In genomic region chr12:111039771-111040530, GRCm38 (mm10) we compare ENCODE assay signal across 8 mouse cellular contexts. TPM values are rescaled to one million over a fixed set of nuclear protein-coding genes. Genes with fewer than 3 reads are reported as not detected.
A peak's percentile ranks its signal among the peaks of the same experiment; 100 is the strongest.
DNase-seq lines count a peak whose midpoint lies in the region; ATAC-seq and TF ChIP-seq lines count a peak whose summit lies in the region.

No protein-coding gene starts in this region.

- peak overlapping the region; percentile 88 for H3K4me2 ChIP-seq in heart, embryonic 13.5 days
- peak overlapping the region; percentile 83 for H3K4me2 ChIP-seq in kidney, postnatal 0 days (ENCODE audit: low read length)
- peak overlapping the region; percentile 89 for H3K4me2 ChIP-seq in lung, embryonic 14.5 days

- peak overlapping the region; percentile 98 for H3K4me3 ChIP-seq in embryonic facial prominence, embryonic 10.5 days
- peak overlapping the region; percentile 92 for H3K4me3 ChIP-seq in heart, embryonic 13.5 days
- peak overlapping the region; percentile 81 for H3K4me3 ChIP-seq in kidney, postnatal 0 days (replicated peaks; ENCODE audit: low read depth, low read length)
- H3K4me3 ChIP-seq in lung, embryonic 14.5 days (ENCODE audit: low read depth, low read length): peak overlapping the region; percentile 97

- TF ChIP-seq CTCF in kidney, postnatal 0 days (IDR thresholded peaks at IDR 0.05; ENCODE audit: low read depth): no peak
- TF ChIP-seq CTCF in lung, embryonic 14.5 days (IDR thresholded peaks at IDR 0.05; ENCODE audit: low read depth): no peak

- WGBS in embryonic facial prominence, embryonic 10.5 days: under 1% methylated on average over 65 of the region's 65 CpGs
- WGBS in heart, embryonic 13.5 days: under 1% methylated on average over 63 of the region's 65 CpGs
- WGBS in kidney, postnatal 0 days: under 1% methylated on average over 65 of the region's 65 CpGs
- under 1% methylated on average over 63 of the region's 65 CpGs for WGBS in lung, embryonic 14.5 days

- H3K36me3 ChIP-seq in embryonic facial prominence, embryonic 10.5 days (replicated peaks): peaks cover 25% of the 10 kb centered on the region
- H3K36me3 ChIP-seq in heart, embryonic 13.5 days: peaks cover 22% of the 10 kb centered on the region
- no peaks in the 10 kb centered on the region for H3K36me3 ChIP-seq in kidney, postnatal 0 days (ENCODE audit: insufficient read depth, low read length)
- H3K36me3 ChIP-seq in lung, embryonic 14.5 days (ENCODE audit: insufficient read depth): peaks cover 18% of the 10 kb centered on the region

- peak overlapping the region; percentile 99 for H3K9ac ChIP-seq in heart, embryonic 13.5 days
- H3K9ac ChIP-seq in kidney, postnatal 0 days (ENCODE audit: low read depth, low read length): peak overlapping the region; percentile 97
- peak overlapping the region; percentile 98 for H3K9ac ChIP-seq in lung, embryonic 14.5 days

- ATAC-seq in heart, embryonic 13.5 days (ENCODE audit: extremely low read depth, insufficient number of reproducible peaks, low FRiP score, low TSS enrichment): 0 out of 2 replicates have a peak, but pooled peaks have one; percentile 1
- ATAC-seq in kidney, postnatal 0 days (replicated peaks; ENCODE audit: low FRiP score, low read depth): no peak
- 0 out of 2 replicates have a peak, but pooled peaks have one; percentile 0 for ATAC-seq in lung, embryonic 14.5 days (ENCODE audit: insufficient read depth)

- H3K9me3 ChIP-seq in embryonic facial prominence, embryonic 10.5 days: no peaks in the 10 kb centered on the region
- H3K9me3 ChIP-seq in heart, embryonic 13.5 days: no peaks in the 10 kb centered on the region
- no peaks in the 10 kb centered on the region for H3K9me3 ChIP-seq in kidney, postnatal 0 days (replicated peaks; ENCODE audit: low read length)
- no peaks in the 10 kb centered on the region for H3K9me3 ChIP-seq in lung, embryonic 14.5 days (ENCODE audit: low read depth, low read length)

- DNase-seq in urinary bladder, adult 18-20 months (ENCODE audit: low spot score in 2 of 2): peak; percentile 13 to 55
- no peak for DNase-seq in urinary bladder, postnatal 10 days (ENCODE audit: low spot score)
- peak; percentile 56 for DNase-seq in embryonic facial prominence, embryonic 10.5 days (ENCODE audit: low spot score)
- DNase-seq in kidney, postnatal 0 days (ENCODE audit: low spot score): peak; percentile 25
- DNase-seq in lung, embryonic 14.5 days: peak; percentile 53
- peak; percentile 31 for DNase-seq in ovary, postnatal 14 days (ENCODE audit: low spot score)
- peak; percentile 58 for DNase-seq in thymus, postnatal 14 days

- H3K4me1 ChIP-seq in embryonic facial prominence, embryonic 10.5 days: peaks cover 40% of the 10 kb centered on the region
- H3K4me1 ChIP-seq in heart, embryonic 13.5 days: peaks cover 33% of the 10 kb centered on the region
- peaks cover 3% of the 10 kb centered on the region; the same call in 1 of the 2 replicates for H3K4me1 ChIP-seq in kidney, postnatal 0 days (replicated peaks; ENCODE audit: insufficient read depth, low read length)
- H3K4me1 ChIP-seq in lung, embryonic 14.5 days (ENCODE audit: insufficient read depth): peaks cover 19% of the 10 kb centered on the region

- peak overlapping the region; percentile 97 for H3K27ac ChIP-seq in embryonic facial prominence, embryonic 10.5 days (replicated peaks)
- peak overlapping the region; percentile 99 for H3K27ac ChIP-seq in heart, embryonic 13.5 days (replicated peaks)
- H3K27ac ChIP-seq in kidney, postnatal 0 days: peak overlapping the region; percentile 98
- H3K27ac ChIP-seq in lung, embryonic 14.5 days (ENCODE audit: low read depth): peak overlapping the region; percentile 98

- no peaks in the 10 kb centered on the region for H3K27me3 ChIP-seq in embryonic facial prominence, embryonic 10.5 days (replicated peaks; ENCODE audit: low read depth, poor library complexity, severe bottlenecking)
- H3K27me3 ChIP-seq in heart, embryonic 13.5 days (replicated peaks): no peaks in the 10 kb centered on the region
- no peaks in the 10 kb centered on the region for H3K27me3 ChIP-seq in kidney, postnatal 0 days (ENCODE audit: insufficient read depth, low read length)
- no peaks in the 10 kb centered on the region for H3K27me3 ChIP-seq in lung, embryonic 14.5 days (ENCODE audit: insufficient read depth, low read length)

RNA-seq across cellular contexts. Expression of gene Rcor1, which starts 0.8 kb away (rescaled TPM):
- 7.4 and 8.0 TPM in 2 replicates for polyA plus RNA-seq in embryonic facial prominence, embryonic 10.5 days (2016; fragmentation: Nextera tagmentation; extraction: Ambion mirVana)
- polyA plus RNA-seq in heart, embryonic 13.5 days (2015; fragmentation: Nextera tagmentation; extraction: Ambion mirVana): 5.4 and 6.7 TPM in 2 replicates
- 9.9 and 10.1 TPM in 2 replicates for polyA plus RNA-seq in kidney, postnatal 0 days (2015; fragmentation: Nextera tagmentation; extraction: Ambion mirVana)
- polyA plus RNA-seq in lung, embryonic 14.5 days (2014; fragmentation: Nextera tagmentation; extraction: Ambion mirVana): 14.4 and 17.0 TPM in 2 replicates
